Mouse (Mus musculus): Measurements from ENCODE around the gene Efna4. TPM values are rescaled to one million over a fixed set of nuclear protein-coding genes. Genes with fewer than 3 reads are reported as not detected.

Gene Efna4
- polyA plus RNA-seq, 1 experiment from 2014 or later = 14.6 TPM

DNA sequence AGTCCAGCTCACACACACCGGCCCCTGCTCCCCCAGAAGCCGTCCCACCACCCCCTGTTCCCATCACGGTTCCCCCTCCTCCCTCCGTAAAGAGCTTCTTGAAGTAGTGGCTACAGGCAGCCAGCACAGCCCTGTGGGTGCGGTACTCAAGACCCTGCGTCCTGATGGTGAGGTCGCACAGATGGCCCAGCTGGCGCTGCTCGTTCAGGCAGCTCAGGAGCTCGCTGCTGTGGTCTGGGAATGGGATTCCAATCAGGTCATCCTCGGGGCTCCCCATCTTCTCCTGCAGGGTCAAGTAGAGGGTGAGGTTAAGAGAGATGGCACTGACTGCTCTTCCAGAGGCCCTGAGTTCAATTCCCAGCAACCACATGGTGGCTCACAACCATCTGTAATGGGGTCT, 43.4 kb upstream of the Efna4 start:
- no peak overlapping the region for H3K27ac ChIP-seq (ENCODE audit: low read depth, low read length)
- 90% methylated on average over 11 of the region's 11 CpGs for WGBS
- no peaks in the 10 kb centered on the region for H3K4me1 ChIP-seq (ENCODE audit: control insufficient read depth, insufficient read depth, low read length)
- ATAC-seq = no peak
- DNase-seq (ENCODE audit: low spot score) = no peak
- no peaks in the 10 kb centered on the region for H3K36me3 ChIP-seq (ENCODE audit: control insufficient read depth, insufficient read depth, low read length)
- H3K27me3 ChIP-seq (replicated peaks; ENCODE audit: control insufficient read depth, insufficient read depth, low read length) = no peaks in the 10 kb centered on the region
- H3K9me3 ChIP-seq (replicated peaks; ENCODE audit: control insufficient read depth, low read length) = no peaks in the 10 kb centered on the region
- no peak overlapping the region for H3K4me2 ChIP-seq (ENCODE audit: low read length)
- H3K4me3 ChIP-seq (ENCODE audit: low read depth, low read length) = no peak overlapping the region
- H3K9ac ChIP-seq (ENCODE audit: low read length) = no peak overlapping the region

- ATAC-seq = no peak
- no peak overlapping the region for H3K4me3 ChIP-seq (ENCODE audit: low read depth, low read length)
- WGBS = 94% methylated on average over 18 of the region's 18 CpGs
Measured at GRCm38 (mm10) chr3:89380711-89381110, 42.9 kb upstream of the Efna4 start.

DNA sequence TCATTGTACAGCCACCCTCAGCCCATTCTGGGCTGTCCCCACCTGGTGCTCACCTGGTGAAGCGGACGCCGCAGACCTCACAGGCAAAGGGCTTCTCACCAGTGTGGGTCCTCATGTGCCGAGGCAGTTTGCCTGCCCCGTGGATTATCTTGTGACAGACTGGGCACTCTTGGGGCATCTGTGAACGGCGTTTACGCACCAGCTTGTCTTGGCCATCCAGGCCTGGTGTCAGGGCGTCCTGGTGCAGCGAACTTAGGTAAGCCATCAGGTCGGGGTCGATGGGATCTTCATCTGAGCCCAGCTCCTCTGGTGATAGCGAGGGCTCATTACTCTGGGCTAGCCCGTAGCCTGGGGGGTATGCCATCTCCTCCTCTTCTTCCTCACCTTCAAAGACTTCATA, 42.5 kb upstream of the Efna4 start:
- H3K27me3 ChIP-seq (replicated peaks; ENCODE audit: control insufficient read depth, insufficient read depth, low read length) = no peaks in the 10 kb centered on the region
- 92% methylated on average over 14 of the region's 14 CpGs for WGBS
- no peak overlapping the region for H3K27ac ChIP-seq (ENCODE audit: low read depth, low read length)
- no peaks in the 10 kb centered on the region for H3K4me1 ChIP-seq (ENCODE audit: control insufficient read depth, insufficient read depth, low read length)
- ATAC-seq = no peak
- H3K4me3 ChIP-seq (ENCODE audit: low read depth, low read length) = no peak overlapping the region
- H3K36me3 ChIP-seq (ENCODE audit: control insufficient read depth, insufficient read depth, low read length) = no peaks in the 10 kb centered on the region
- no peak overlapping the region for H3K9ac ChIP-seq (ENCODE audit: low read length)
- no peak overlapping the region for H3K4me2 ChIP-seq (ENCODE audit: low read length)
- H3K9me3 ChIP-seq (replicated peaks; ENCODE audit: control insufficient read depth, low read length) = no peaks in the 10 kb centered on the region
- no peak for DNase-seq (ENCODE audit: low spot score)

More at GRCm38 (mm10) chr3:89380711-89381110, 42.9 kb upstream of the Efna4 start:
- Histone ChIP-seq H3K27ac (ENCODE audit: low read depth, low read length) (no peak overlapping the region), H3K9me3 (replicated peaks; ENCODE audit: control insufficient read depth, low read length) (no peaks in the 10 kb centered on the region), H3K27me3 (replicated peaks; ENCODE audit: control insufficient read depth, insufficient read depth, low read length) (no peaks in the 10 kb centered on the region), H3K4me1 (ENCODE audit: control insufficient read depth, insufficient read depth, low read length) (no peaks in the 10 kb centered on the region), H3K36me3 (ENCODE audit: control insufficient read depth, insufficient read depth, low read length) (no peaks in the 10 kb centered on the region), H3K9ac (ENCODE audit: low read length) (no peak overlapping the region), H3K4me2 (ENCODE audit: low read length) (no peak overlapping the region)
- no peak for DNase-seq (ENCODE audit: low spot score)

DNA sequence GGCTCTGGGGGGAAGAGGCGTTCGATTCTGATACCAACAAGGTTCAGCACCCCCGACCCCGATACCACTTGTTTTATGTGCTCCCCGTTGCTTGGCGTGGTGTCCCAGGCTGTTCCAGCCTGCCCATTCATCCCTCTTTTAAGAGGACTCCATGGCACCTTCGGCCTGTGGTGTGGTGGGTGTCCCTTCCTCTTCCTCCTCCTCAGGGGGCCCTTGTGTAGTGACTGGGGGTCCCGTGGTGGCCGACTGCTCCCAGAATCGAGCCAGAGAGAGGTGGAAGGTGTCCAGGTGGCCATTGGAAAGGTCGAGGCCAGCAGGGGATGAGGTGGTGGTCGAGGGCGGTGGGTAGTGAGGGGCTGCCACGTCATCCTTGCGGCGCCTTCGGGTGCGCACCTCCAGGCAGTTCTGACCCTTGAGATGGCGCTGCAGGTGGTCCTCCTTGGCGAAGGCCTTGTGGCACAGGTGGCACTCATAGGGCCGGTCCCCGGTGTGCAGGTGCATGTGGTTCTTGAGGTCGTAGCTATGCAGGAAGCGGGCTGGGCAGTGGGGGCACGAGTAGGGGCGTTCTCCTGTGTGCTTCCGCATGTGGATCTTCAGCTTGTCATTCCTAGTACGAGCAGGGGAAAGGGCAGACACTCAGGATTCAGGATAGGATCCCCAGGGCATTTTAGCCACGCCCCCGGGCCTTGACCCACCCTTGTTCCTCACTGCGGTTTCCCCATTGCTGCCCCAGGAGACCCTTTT, 41.7 kb upstream of the Efna4 start:
- no peak for DNase-seq (ENCODE audit: low spot score)
- H3K27me3 ChIP-seq (replicated peaks; ENCODE audit: control insufficient read depth, insufficient read depth, low read length) = no peaks in the 10 kb centered on the region
- no peaks in the 10 kb centered on the region for H3K4me1 ChIP-seq (ENCODE audit: control insufficient read depth, insufficient read depth, low read length)
- H3K4me3 ChIP-seq (ENCODE audit: low read depth, low read length) = no peak overlapping the region
- no peaks in the 10 kb centered on the region for H3K36me3 ChIP-seq (ENCODE audit: control insufficient read depth, insufficient read depth, low read length)
- H3K4me2 ChIP-seq (ENCODE audit: low read length) = no peak overlapping the region
- 89% methylated on average over 31 of the region's 31 CpGs for WGBS
- no peaks in the 10 kb centered on the region for H3K9me3 ChIP-seq (replicated peaks; ENCODE audit: control insufficient read depth, low read length)
- no peak for ATAC-seq
- no peak overlapping the region for H3K27ac ChIP-seq (ENCODE audit: low read depth, low read length)
- H3K9ac ChIP-seq (ENCODE audit: low read length) = no peak overlapping the region

DNA sequence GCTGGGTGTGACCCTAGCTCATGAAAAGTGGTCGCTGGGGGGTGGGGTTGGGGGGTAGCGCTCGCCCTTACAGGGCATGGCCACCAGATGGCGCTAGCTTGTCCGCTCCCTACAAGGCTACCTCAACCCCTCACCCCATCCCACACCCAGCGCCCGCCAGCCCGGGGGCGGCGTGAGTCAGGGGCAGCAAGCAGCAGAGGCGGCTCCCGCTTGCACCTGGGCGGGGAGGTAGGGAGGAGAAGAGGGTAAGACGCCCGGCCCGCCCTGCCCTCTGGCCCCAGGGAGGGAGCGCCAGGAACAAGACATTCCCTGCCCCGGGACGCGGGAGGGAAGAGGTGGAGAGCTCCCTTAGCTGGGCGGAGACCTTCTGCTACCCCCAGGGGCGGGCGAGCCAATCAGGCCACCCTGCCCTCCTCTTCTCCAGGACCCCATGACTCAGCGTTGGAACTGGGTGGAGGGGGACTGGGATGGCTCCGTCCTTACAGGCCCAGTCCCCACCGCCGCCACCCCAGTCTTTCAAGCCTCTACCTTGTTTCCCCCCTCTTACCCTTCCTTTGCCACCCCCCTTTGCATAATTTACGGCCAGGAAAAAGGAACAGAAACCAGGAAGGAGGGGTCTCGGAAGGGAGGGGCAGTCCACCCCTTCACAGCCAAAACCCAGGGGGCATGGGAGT, 40.7 kb upstream of the Efna4 start:
- H3K27ac ChIP-seq (ENCODE audit: low read depth, low read length) = no peak overlapping the region
- no peaks in the 10 kb centered on the region for H3K27me3 ChIP-seq (replicated peaks; ENCODE audit: control insufficient read depth, insufficient read depth, low read length)
- H3K36me3 ChIP-seq (ENCODE audit: control insufficient read depth, insufficient read depth, low read length) = no peaks in the 10 kb centered on the region
- peak overlapping the region; percentile 72 for H3K9ac ChIP-seq (ENCODE audit: low read length)
- no peaks in the 10 kb centered on the region for H3K4me1 ChIP-seq (ENCODE audit: control insufficient read depth, insufficient read depth, low read length)
- peak overlapping the region; percentile 87 for H3K4me2 ChIP-seq (ENCODE audit: low read length)
- peak overlapping the region; percentile 45 for H3K4me3 ChIP-seq (ENCODE audit: low read depth, low read length)
- peak; percentile 81 for DNase-seq (ENCODE audit: low spot score)
- 2% methylated on average over 25 of the region's 29 CpGs for WGBS
- peak; percentile 94 for ATAC-seq
- no peaks in the 10 kb centered on the region for H3K9me3 ChIP-seq (replicated peaks; ENCODE audit: control insufficient read depth, low read length)

DNA sequence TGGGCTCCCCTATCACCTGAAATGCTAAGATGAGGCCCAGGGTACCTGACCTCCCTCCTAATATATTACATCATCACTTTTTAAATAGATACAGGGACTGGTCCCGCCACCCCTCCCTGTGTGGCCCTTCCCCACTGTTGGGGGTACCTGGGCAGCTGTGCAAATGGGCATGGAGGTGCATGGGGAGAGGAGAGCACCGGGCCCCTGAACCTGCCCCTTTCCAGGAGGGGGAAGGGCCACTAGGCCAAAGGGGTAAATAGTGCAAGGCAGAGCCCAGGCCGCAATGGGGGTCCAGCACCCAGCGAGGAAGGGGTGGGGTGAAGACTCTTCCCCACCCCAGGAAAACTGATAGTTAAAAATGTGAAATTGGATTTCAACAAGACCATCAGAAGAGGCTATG, 40.0 kb upstream of the Efna4 start:
- no peak for DNase-seq (ENCODE audit: low spot score)
- Histone ChIP-seq H3K36me3 (ENCODE audit: control insufficient read depth, insufficient read depth, low read length) (no peaks in the 10 kb centered on the region), H3K9me3 (replicated peaks; ENCODE audit: control insufficient read depth, low read length) (no peaks in the 10 kb centered on the region), H3K4me3 (ENCODE audit: low read depth, low read length) (no peak overlapping the region), H3K27ac (ENCODE audit: low read depth, low read length) (no peak overlapping the region), H3K4me2 (ENCODE audit: low read length) (peak overlapping the region; percentile 87; the same call in 1 of the 2 replicates), H3K9ac (ENCODE audit: low read length) (no peak overlapping the region; the same call in 1 of the 2 replicates), H3K4me1 (ENCODE audit: control insufficient read depth, insufficient read depth, low read length) (no peaks in the 10 kb centered on the region), H3K27me3 (replicated peaks; ENCODE audit: control insufficient read depth, insufficient read depth, low read length) (no peaks in the 10 kb centered on the region)
- ATAC-seq = peak; percentile 41
- WGBS = 68% methylated on average over 4 of the region's 4 CpGs

- WGBS = 45% methylated on average over 5 of the region's 5 CpGs
Measured at GRCm38 (mm10) chr3:89373581-89374231, 35.9 kb upstream of the Efna4 start.

DNA sequence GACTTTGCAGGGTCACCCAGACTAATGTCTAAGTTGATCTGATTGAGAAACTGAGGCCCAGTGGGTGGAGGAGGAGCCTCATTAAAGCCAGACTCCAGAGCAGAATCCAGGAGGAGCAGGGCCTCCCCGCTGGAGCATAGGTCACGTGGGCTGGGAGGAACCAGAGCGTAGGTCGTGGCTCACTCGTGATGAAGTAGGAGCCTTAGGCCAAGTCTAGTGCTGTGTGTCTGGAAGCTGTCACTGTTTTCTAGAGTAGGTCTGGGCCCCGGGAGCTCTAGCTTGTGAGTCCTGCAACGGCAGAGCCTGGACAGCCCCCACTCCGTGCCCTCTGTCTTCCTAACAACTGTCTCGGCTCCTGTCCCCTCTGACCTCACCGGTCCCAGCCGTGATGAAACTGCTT, 29.5 kb upstream of the Efna4 start:
- H3K4me2 ChIP-seq (ENCODE audit: low read length) = no peak overlapping the region
- H3K4me3 ChIP-seq (ENCODE audit: low read depth, low read length) = no peak overlapping the region
- no peak overlapping the region for H3K9ac ChIP-seq (ENCODE audit: low read length)
- H3K27me3 ChIP-seq (replicated peaks; ENCODE audit: control insufficient read depth, insufficient read depth, low read length) = no peaks in the 10 kb centered on the region
- DNase-seq (ENCODE audit: low spot score) (no peak), ATAC-seq (no peak)
- H3K36me3 ChIP-seq (ENCODE audit: control insufficient read depth, insufficient read depth, low read length) = no peaks in the 10 kb centered on the region
- H3K4me1 ChIP-seq (ENCODE audit: control insufficient read depth, insufficient read depth, low read length) = no peaks in the 10 kb centered on the region
- H3K9me3 ChIP-seq (replicated peaks; ENCODE audit: control insufficient read depth, low read length) = no peaks in the 10 kb centered on the region
- 83% methylated on average over 11 of the region's 11 CpGs for WGBS
- no peak overlapping the region for H3K27ac ChIP-seq (ENCODE audit: low read depth, low read length)

More at GRCm38 (mm10) chr3:89373581-89374231, 35.9 kb upstream of the Efna4 start:
- DNase-seq (ENCODE audit: low spot score) = no peak
- Histone ChIP-seq H3K9ac (ENCODE audit: low read length) (no peak overlapping the region), H3K4me1 (ENCODE audit: control insufficient read depth, insufficient read depth, low read length) (no peaks in the 10 kb centered on the region), H3K27ac (ENCODE audit: low read depth, low read length) (no peak overlapping the region), H3K27me3 (replicated peaks; ENCODE audit: control insufficient read depth, insufficient read depth, low read length) (no peaks in the 10 kb centered on the region), H3K9me3 (replicated peaks; ENCODE audit: control insufficient read depth, low read length) (no peaks in the 10 kb centered on the region), H3K36me3 (ENCODE audit: control insufficient read depth, insufficient read depth, low read length) (no peaks in the 10 kb centered on the region), H3K4me3 (ENCODE audit: low read depth, low read length) (no peak overlapping the region), H3K4me2 (ENCODE audit: low read length) (no peak overlapping the region)
- no peak for ATAC-seq
